Mouse (Mus musculus): ENCODE measurements around the gene B3gnt9. TPM values are rescaled to one million over a fixed set of nuclear protein-coding genes. Genes with fewer than 3 reads are reported as not detected.

Gene B3gnt9
- polyA plus RNA-seq, 1 experiment: 6.6 TPM

DNA sequence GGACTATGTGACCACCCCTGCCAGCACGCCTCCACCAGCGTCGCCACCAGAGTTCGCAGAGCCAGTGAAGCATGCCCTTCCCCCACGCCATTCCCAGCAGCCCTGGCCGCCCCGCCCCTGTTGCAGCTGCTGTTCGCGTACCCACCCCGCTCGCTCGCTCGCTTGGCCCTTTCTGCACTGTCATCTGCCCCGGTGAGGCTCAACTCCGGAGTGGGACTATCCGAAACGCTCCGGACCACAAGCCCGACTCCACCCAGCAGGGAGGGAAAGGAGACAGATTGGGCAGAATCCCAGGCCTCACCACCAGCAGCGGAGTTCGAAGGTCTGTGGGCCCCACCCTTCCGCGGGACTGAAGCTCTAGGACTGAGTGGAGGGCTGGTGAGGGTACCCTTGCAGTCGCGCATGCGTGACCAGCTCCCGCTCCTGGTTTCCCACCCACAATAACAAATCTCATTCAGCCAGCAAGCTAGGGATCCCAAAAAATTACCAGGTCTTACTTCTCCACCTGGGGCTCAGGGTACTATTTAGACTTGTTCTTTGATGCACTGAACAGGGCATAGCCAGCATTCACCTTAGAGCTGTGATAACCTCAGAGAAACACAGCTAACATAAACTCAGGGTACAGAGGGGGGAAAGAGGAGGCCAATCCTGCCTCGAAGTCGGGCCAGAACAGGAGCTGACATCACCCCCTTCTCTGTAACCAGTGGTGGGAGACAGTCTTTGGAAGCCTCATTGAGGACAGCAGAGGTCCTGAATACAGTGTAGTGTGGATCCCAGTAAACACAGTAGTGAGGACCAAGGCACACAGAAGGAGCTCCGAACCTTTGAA lies 21.6 kb upstream of the B3gnt9 start:
- peak; percentile 73 for DNase-seq (ENCODE audit: low read depth)
- TF ChIP-seq CTCF (IDR thresholded peaks at IDR 0.05; ENCODE audit: borderline replicate concordance, extremely low read depth, insufficient read depth, insufficient read length) (no peak), POLR2A (IDR thresholded peaks at IDR 0.05; ENCODE audit: borderline replicate concordance, extremely low read depth, insufficient read depth, insufficient read length, poor library complexity, severe bottlenecking) (no peak)

- TF ChIP-seq CTCF (IDR thresholded peaks at IDR 0.05; ENCODE audit: borderline replicate concordance, extremely low read depth, insufficient read depth, insufficient read length): no peak
- TF ChIP-seq POLR2A (IDR thresholded peaks at IDR 0.05; ENCODE audit: borderline replicate concordance, extremely low read depth, insufficient read depth, insufficient read length, poor library complexity, severe bottlenecking): no peak
- no peak for DNase-seq (ENCODE audit: low read depth)
Observed at GRCm38 (mm10) chr8:105275840-105276239, 20.9 kb upstream of the B3gnt9 start, which contains the start of gene Nol3. Gene Nol3, plus strand, starts transcription at chr8:105276140.

- TF ChIP-seq CTCF (IDR thresholded peaks at IDR 0.05; ENCODE audit: borderline replicate concordance, extremely low read depth, insufficient read depth, insufficient read length): no peak
- TF ChIP-seq POLR2A (IDR thresholded peaks at IDR 0.05; ENCODE audit: borderline replicate concordance, extremely low read depth, insufficient read depth, insufficient read length, poor library complexity, severe bottlenecking): no peak
- no peak for DNase-seq (ENCODE audit: low read depth)
Observed at GRCm38 (mm10) chr8:105275387-105275786, 20.4 kb upstream of the B3gnt9 start.

GRCm38 (mm10) chr8:105270916-105271186 lies 15.9 kb upstream of the B3gnt9 start:
- TF ChIP-seq CTCF (IDR thresholded peaks at IDR 0.05; ENCODE audit: borderline replicate concordance, extremely low read depth, insufficient read depth, insufficient read length) (no peak), POLR2A (IDR thresholded peaks at IDR 0.05; ENCODE audit: borderline replicate concordance, extremely low read depth, insufficient read depth, insufficient read length, poor library complexity, severe bottlenecking) (no peak)
- DNase-seq (ENCODE audit: low read depth): no peak

GRCm38 (mm10) chr8:105270101-105270915 lies 15.4 kb upstream of the B3gnt9 start:
- DNase-seq (ENCODE audit: low read depth): no peak
- TF ChIP-seq CTCF (IDR thresholded peaks at IDR 0.05; ENCODE audit: borderline replicate concordance, extremely low read depth, insufficient read depth, insufficient read length): no peak
- no peak for TF ChIP-seq POLR2A (IDR thresholded peaks at IDR 0.05; ENCODE audit: borderline replicate concordance, extremely low read depth, insufficient read depth, insufficient read length, poor library complexity, severe bottlenecking)

- TF ChIP-seq CTCF (IDR thresholded peaks at IDR 0.05; ENCODE audit: borderline replicate concordance, extremely low read depth, insufficient read depth, insufficient read length) (no peak), POLR2A (IDR thresholded peaks at IDR 0.05; ENCODE audit: borderline replicate concordance, extremely low read depth, insufficient read depth, insufficient read length, poor library complexity, severe bottlenecking) (no peak)
- DNase-seq (ENCODE audit: low read depth): no peak
Observed at GRCm38 (mm10) chr8:105269461-105269947, 14.6 kb upstream of the B3gnt9 start, which contains the start of gene Hsf4. Gene Hsf4, plus strand, starts transcription at chr8:105269801.

GRCm38 (mm10) chr8:105269075-105269458 lies 14.1 kb upstream of the B3gnt9 start:
- no peak for DNase-seq (ENCODE audit: low read depth)
- no peak for TF ChIP-seq CTCF (IDR thresholded peaks at IDR 0.05; ENCODE audit: borderline replicate concordance, extremely low read depth, insufficient read depth, insufficient read length)
- TF ChIP-seq POLR2A (IDR thresholded peaks at IDR 0.05; ENCODE audit: borderline replicate concordance, extremely low read depth, insufficient read depth, insufficient read length, poor library complexity, severe bottlenecking): no peak

DNA sequence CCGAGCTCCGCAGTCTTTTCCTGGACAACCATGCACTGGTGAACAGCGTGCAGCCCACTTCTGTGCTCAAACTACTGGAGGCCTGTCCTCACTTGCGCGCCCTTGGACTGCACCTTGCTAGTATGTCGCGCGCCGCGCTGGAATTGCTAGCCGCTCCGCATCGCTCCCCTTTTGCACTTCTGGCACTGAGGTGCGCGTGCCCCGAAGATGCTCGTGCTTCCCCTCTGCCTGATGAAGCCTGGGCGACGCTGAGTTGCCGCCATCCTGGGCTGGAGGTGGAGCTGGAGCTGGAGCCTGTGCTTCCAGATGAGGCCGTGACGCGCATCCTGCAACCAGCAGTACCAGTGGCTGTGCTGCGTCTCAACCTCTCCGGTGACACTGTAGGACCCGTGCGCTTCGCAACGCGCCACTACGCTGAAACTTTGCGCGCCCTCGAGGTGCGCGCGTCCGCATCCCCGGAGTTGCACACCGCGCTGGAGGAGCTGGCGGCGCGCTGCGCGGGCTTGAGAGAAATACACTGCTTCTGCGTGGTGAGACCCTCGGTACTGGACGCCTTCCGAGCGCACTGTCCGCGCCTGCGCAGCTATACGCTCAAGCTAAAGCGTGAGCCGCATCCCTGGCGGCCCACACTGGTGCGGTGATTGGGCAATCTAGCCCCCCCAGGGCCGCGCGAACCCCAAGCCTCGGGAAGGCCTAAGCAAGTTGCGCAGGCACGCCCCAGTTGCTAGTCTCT lies 13.6 kb upstream of the B3gnt9 start:
- TF ChIP-seq POLR2A (IDR thresholded peaks at IDR 0.05; ENCODE audit: borderline replicate concordance, extremely low read depth, insufficient read depth, insufficient read length, poor library complexity, severe bottlenecking) (0 out of 2 replicates have a peak, but pooled peaks have one; percentile 6), CTCF (IDR thresholded peaks at IDR 0.05; ENCODE audit: borderline replicate concordance, extremely low read depth, insufficient read depth, insufficient read length) (no peak)
- peak; percentile 96 for DNase-seq (ENCODE audit: low read depth)

DNA sequence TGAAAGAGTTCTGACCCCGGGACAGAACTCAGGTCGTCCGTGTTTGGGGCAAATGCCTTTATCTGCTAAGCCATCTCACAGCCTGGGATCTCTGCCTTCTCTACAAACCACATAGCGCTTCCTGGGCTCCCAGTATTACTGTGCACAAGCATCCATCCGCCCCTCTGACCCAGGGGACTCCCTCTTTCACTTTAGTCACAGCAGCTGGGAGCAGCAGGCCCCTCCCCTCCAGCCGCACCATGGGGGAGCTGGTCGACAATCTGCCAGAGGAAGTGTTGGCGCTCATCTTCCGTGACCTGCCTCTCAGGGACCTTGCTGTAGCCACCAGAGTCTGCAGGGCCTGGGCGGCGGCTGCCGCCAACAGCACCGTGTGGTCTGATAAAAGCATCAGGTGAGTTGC lies 11.8 kb upstream of the B3gnt9 start:
- TF ChIP-seq POLR2A (IDR thresholded peaks at IDR 0.05; ENCODE audit: borderline replicate concordance, extremely low read depth, insufficient read depth, insufficient read length, poor library complexity, severe bottlenecking) (no peak), CTCF (IDR thresholded peaks at IDR 0.05; ENCODE audit: borderline replicate concordance, extremely low read depth, insufficient read depth, insufficient read length) (no peak)
- no peak for DNase-seq (ENCODE audit: low read depth)

DNA sequence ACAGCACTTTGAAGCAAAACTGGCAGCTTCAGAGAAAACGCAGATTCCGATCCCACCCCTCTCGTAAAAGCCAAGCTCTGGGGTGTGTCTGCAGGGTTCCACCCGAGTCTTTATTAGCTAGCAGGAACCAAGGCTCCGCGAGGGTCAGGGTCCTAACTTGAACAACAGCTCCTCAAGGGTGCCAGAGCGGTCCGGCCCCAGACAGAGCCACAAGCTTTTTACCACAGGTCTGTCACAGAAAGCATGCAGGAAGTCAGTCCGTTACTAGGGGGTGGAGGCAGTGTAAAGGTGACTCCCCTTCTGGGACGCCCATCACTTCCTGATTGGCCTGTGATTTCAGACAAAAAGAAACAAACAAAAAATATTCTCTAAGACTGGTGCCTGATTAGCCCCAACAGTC lies 10.2 kb upstream of the B3gnt9 start:
- DNase-seq (ENCODE audit: low read depth): no peak
- no peak for TF ChIP-seq POLR2A (IDR thresholded peaks at IDR 0.05; ENCODE audit: borderline replicate concordance, extremely low read depth, insufficient read depth, insufficient read length, poor library complexity, severe bottlenecking)
- no peak for TF ChIP-seq CTCF (IDR thresholded peaks at IDR 0.05; ENCODE audit: borderline replicate concordance, extremely low read depth, insufficient read depth, insufficient read length)
